Mouse (Mus musculus): ENCODE measurements around the gene Pcyt2. TPM values are rescaled to one million over a fixed set of nuclear protein-coding genes. Genes with fewer than 3 reads are reported as not detected.

Gene Pcyt2
- polyA plus RNA-seq, 1 experiment from 2014 or later, result 320 TPM

- ATAC-seq, result no peak
- Histone ChIP-seq H3K27me3 (replicated peaks; ENCODE audit: control insufficient read depth, insufficient read depth, low read length) (no peaks in the 10 kb centered on the region), H3K4me2 (replicated peaks; ENCODE audit: low read depth) (peak overlapping the region; percentile 80), H3K9ac (ENCODE audit: low read depth, low read length) (peak overlapping the region; percentile 81), H3K4me1 (replicated peaks; ENCODE audit: control insufficient read depth, insufficient read depth, low read length) (peaks cover 10% of the 10 kb centered on the region; the same call in 1 of the 2 replicates), H3K36me3 (ENCODE audit: control insufficient read depth, insufficient read depth) (peaks cover 37% of the 10 kb centered on the region), H3K9me3 (ENCODE audit: control insufficient read depth) (no peaks in the 10 kb centered on the region), H3K27ac (ENCODE audit: low read depth, low read length) (peak overlapping the region; percentile 97), H3K4me3 (ENCODE audit: low read depth, low read length) (peak overlapping the region; percentile 92)
- WGBS, result under 1% methylated on average over 23 of the region's 23 CpGs
- no peak for TF ChIP-seq CTCF (IDR thresholded peaks at IDR 0.05; ENCODE audit: low read depth)
These were observed 44.0 kb downstream of the Pcyt2 start for GRCm38 (mm10) chr11:120573585-120574277.

GRCm38 (mm10) chr11:120572752-120573584, 44.8 kb downstream of the Pcyt2 start, which contains the start of gene P4hb:
P4hb (minus strand) TSS chr11:120573253.
- Histone ChIP-seq H3K4me3 (ENCODE audit: low read depth, low read length) (peak within 1 kb of the TSS; percentile 92), H3K36me3 (ENCODE audit: control insufficient read depth, insufficient read depth) (peaks cover 37% of the 10 kb centered on the region), H3K9ac (ENCODE audit: low read depth, low read length) (peak within 1 kb of the TSS; percentile 98), H3K4me2 (replicated peaks; ENCODE audit: low read depth) (peak within 1 kb of the TSS; percentile 80), H3K9me3 (ENCODE audit: control insufficient read depth) (no peaks in the 10 kb centered on the region), H3K4me1 (replicated peaks; ENCODE audit: control insufficient read depth, insufficient read depth, low read length) (peaks cover 14% of the 10 kb centered on the region; the same call in 1 of the 2 replicates), H3K27me3 (replicated peaks; ENCODE audit: control insufficient read depth, insufficient read depth, low read length) (no peaks in the 10 kb centered on the region), H3K27ac (ENCODE audit: low read depth, low read length) (peak within 1 kb of the TSS; percentile 97)
- ATAC-seq, result peak; percentile 92
- under 1% methylated on average over 93 of the region's 94 CpGs for WGBS
- no peak for TF ChIP-seq CTCF (IDR thresholded peaks at IDR 0.05; ENCODE audit: low read depth)

- peak; percentile 1 for ATAC-seq
- H3K4me2 ChIP-seq (replicated peaks; ENCODE audit: low read depth), result peak overlapping the region; percentile 69
- peak; percentile 16; the same call in 1 of the 2 replicates for TF ChIP-seq CTCF (IDR thresholded peaks at IDR 0.05; ENCODE audit: low read depth)
- H3K4me1 ChIP-seq (replicated peaks; ENCODE audit: control insufficient read depth, insufficient read depth, low read length), result peaks cover 15% of the 10 kb centered on the region; the same call in 1 of the 2 replicates
- H3K27ac ChIP-seq (ENCODE audit: low read depth, low read length), result peak overlapping the region; percentile 97
- H3K9ac ChIP-seq (ENCODE audit: low read depth, low read length), result peak overlapping the region; percentile 98
- peak overlapping the region; percentile 92 for H3K4me3 ChIP-seq (ENCODE audit: low read depth, low read length)
- no peaks in the 10 kb centered on the region for H3K9me3 ChIP-seq (ENCODE audit: control insufficient read depth)
- H3K36me3 ChIP-seq (ENCODE audit: control insufficient read depth, insufficient read depth), result peaks cover 37% of the 10 kb centered on the region
- H3K27me3 ChIP-seq (replicated peaks; ENCODE audit: control insufficient read depth, insufficient read depth, low read length), result no peaks in the 10 kb centered on the region
- 1% methylated on average over 21 of the region's 24 CpGs for WGBS
These were observed 45.4 kb downstream of the Pcyt2 start for GRCm38 (mm10) chr11:120572417-120572751.

GRCm38 (mm10) chr11:120571754-120572416, 45.9 kb downstream of the Pcyt2 start:
- peak overlapping the region; percentile 98 for H3K9ac ChIP-seq (ENCODE audit: low read depth, low read length)
- H3K27me3 ChIP-seq (replicated peaks; ENCODE audit: control insufficient read depth, insufficient read depth, low read length), result no peaks in the 10 kb centered on the region
- 4% methylated on average over 11 of the region's 11 CpGs for WGBS
- peaks cover 42% of the 10 kb centered on the region for H3K36me3 ChIP-seq (ENCODE audit: control insufficient read depth, insufficient read depth)
- H3K27ac ChIP-seq (ENCODE audit: low read depth, low read length), result peak overlapping the region; percentile 97
- peak; percentile 9 for ATAC-seq
- peak overlapping the region; percentile 92 for H3K4me3 ChIP-seq (ENCODE audit: low read depth, low read length)
- no peaks in the 10 kb centered on the region for H3K9me3 ChIP-seq (ENCODE audit: control insufficient read depth)
- TF ChIP-seq CTCF (IDR thresholded peaks at IDR 0.05; ENCODE audit: low read depth), result no peak
- peak overlapping the region; percentile 69 for H3K4me2 ChIP-seq (replicated peaks; ENCODE audit: low read depth)
- peaks cover 11% of the 10 kb centered on the region; the same call in 1 of the 2 replicates for H3K4me1 ChIP-seq (replicated peaks; ENCODE audit: control insufficient read depth, insufficient read depth, low read length)

GRCm38 (mm10) chr11:120571122-120571521, 46.6 kb downstream of the Pcyt2 start:
- 56% methylated on average over 3 of the region's 3 CpGs for WGBS
- Histone ChIP-seq H3K9ac (ENCODE audit: low read depth, low read length) (peak overlapping the region; percentile 98), H3K27ac (ENCODE audit: low read depth, low read length) (peak overlapping the region; percentile 83), H3K9me3 (ENCODE audit: control insufficient read depth) (no peaks in the 10 kb centered on the region), H3K36me3 (ENCODE audit: control insufficient read depth, insufficient read depth) (peaks cover 50% of the 10 kb centered on the region), H3K4me2 (replicated peaks; ENCODE audit: low read depth) (peak overlapping the region; percentile 69), H3K4me1 (replicated peaks; ENCODE audit: control insufficient read depth, insufficient read depth, low read length) (0 out of 2 replicates have a peak, but pooled peaks cover 8% of the 10 kb centered on the region), H3K4me3 (ENCODE audit: low read depth, low read length) (peak overlapping the region; percentile 92), H3K27me3 (replicated peaks; ENCODE audit: control insufficient read depth, insufficient read depth, low read length) (no peaks in the 10 kb centered on the region)
- ATAC-seq, result peak; percentile 6; the same call in 1 of the 2 replicates
- no peak for TF ChIP-seq CTCF (IDR thresholded peaks at IDR 0.05; ENCODE audit: low read depth)
